Mouse (Mus musculus) neural tube, embryonic 15.5 days (tissue): ENCODE measurements around the gene Tnnt1. TPM values are rescaled to one million over a fixed set of nuclear protein-coding genes. Genes with fewer than 3 reads are reported as not detected.

ENCODE experiments used
- ATAC-seq: fragments of 200-750 bp; cut with Nextera tagmentation; 2 replicates; pipeline ENCODE4 v1.8.0; 2017; ENCODE audit warnings: mild to moderate bottlenecking, moderate TSS enrichment, moderate library complexity; ENCODE audit not compliant: low FRiP score
- H3K27ac ChIP-seq: fragments of 300-500 bp; sonication (generic); replicated peaks from 2 replicates; pipeline ENCODE4 v1.5.1; 2015; ENCODE audit warnings: mild to moderate bottlenecking, inconsistent platforms
- H3K27me3 ChIP-seq: fragments of 300-500 bp; sonication (generic); replicated peaks from 2 replicates; pipeline ENCODE4 v1.6.1; 2015; ENCODE audit warnings: inconsistent platforms
- H3K36me3 ChIP-seq: fragments of 300-500 bp; sonication (generic); 2 replicates; pipeline ENCODE4 v1.6.1; 2015; ENCODE audit warnings: inconsistent platforms
- H3K4me1 ChIP-seq: fragments of 300-500 bp; sonication (generic); 2 replicates; pipeline ENCODE4 v1.6.1; 2015; ENCODE audit warnings: inconsistent platforms
- H3K4me2 ChIP-seq: fragments of 300-500 bp; sonication (generic); 2 replicates; pipeline ENCODE4 v1.6.1; 2015; ENCODE audit warnings: inconsistent platforms, mild to moderate bottlenecking, moderate library complexity
- H3K4me3 ChIP-seq: fragments of 300-500 bp; sonication (generic); replicated peaks from 2 replicates; pipeline ENCODE4 v1.5.1; 2015; ENCODE audit warnings: mild to moderate bottlenecking, inconsistent platforms
- H3K9ac ChIP-seq: fragments of 300-500 bp; sonication (generic); replicated peaks from 2 replicates; pipeline ENCODE4 v1.6.1; 2015; ENCODE audit warnings: mild to moderate bottlenecking, inconsistent platforms
- H3K9me3 ChIP-seq: fragments of 300-500 bp; sonication (generic); replicated peaks from 2 replicates; pipeline ENCODE4 v1.6.1; 2016; ENCODE audit warnings: inconsistent platforms
- WGBS: fragments of 180-500 bp; shearing (Covaris S2); methylation state at CpG from one replicate; pipeline ENCODE4 v1.1.7; 2015; ENCODE audit warnings: mixed read lengths; 5-methylcytosine and 5-hydroxymethylcytosine counted together
- polyA plus RNA-seq: library from polyadenylated mRNA; unstranded; fragments of >200 nt; fragmentation: Nextera tagmentation; extraction: Ambion mirVana; gene quantifications from 2 replicates; pipeline ENCODE4 v1.2.1, GENCODE M21; 2015

Gene Tnnt1
- polyA plus RNA-seq, 1 experiment from 2014 or later, result 29.5 TPM

- Histone ChIP-seq H3K36me3 (no peaks in the 10 kb centered on the region), H3K27me3 (no peaks in the 10 kb centered on the region), H3K4me1 (peaks cover 37% of the 10 kb centered on the region), H3K9me3 (no peaks in the 10 kb centered on the region), H3K9ac (no peak overlapping the region), H3K4me3 (0 out of 2 replicates have a peak overlapping the region, but pooled peaks have one; percentile 64), H3K27ac (no peak overlapping the region), H3K4me2 (peak overlapping the region; percentile 72)
- 80% methylated on average over 4 of the region's 4 CpGs for WGBS
- no peak for ATAC-seq
These were observed 13.1 kb downstream of the Tnnt1 start for GRCm38 (mm10) chr7:4503100-4503499.

DNA sequence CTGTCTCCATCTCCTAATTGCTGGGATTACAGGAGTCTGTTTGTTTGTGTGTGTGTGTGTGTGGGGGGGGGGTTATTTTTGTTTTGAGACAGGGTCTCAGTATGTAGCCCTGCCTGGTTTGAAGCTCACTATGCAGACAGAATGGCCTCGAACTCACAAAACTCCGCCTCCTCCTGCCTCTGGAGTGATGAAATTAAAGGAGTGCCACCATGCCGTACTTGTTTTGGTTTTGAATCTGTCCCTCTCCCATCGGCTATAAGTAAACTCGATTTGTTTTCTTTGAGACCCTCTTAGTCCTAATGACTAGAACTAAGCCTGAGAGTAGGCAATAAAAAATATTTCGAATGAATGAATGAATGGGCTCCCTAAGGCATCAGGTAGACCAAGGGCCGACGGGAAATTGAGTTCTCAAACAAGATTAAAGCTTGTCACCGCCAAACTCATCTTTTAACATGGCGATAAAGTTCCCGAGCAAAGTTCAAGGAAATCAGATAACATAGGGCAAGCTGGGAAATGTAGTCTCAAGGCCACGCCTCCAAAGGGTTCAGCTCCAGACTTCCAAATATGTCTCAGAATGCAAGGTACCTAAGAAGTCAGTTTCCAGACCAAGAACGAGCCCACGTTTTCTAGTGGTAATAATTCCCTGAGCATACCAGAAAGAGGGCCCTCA lies 13.6 kb downstream of the Tnnt1 start:
- Histone ChIP-seq H3K27ac (peak overlapping the region; percentile 91), H3K9ac (peak overlapping the region; percentile 75), H3K36me3 (0 out of 2 replicates have a peak, but pooled peaks cover under 1% of the 10 kb centered on the region), H3K9me3 (no peaks in the 10 kb centered on the region), H3K27me3 (no peaks in the 10 kb centered on the region), H3K4me2 (peak overlapping the region; percentile 72), H3K4me1 (peaks cover 41% of the 10 kb centered on the region), H3K4me3 (peak overlapping the region; percentile 64)
- 10% methylated on average over 14 of the region's 14 CpGs for WGBS
- ATAC-seq, result peak; percentile 9; the same call in 1 of the 2 replicates

DNA sequence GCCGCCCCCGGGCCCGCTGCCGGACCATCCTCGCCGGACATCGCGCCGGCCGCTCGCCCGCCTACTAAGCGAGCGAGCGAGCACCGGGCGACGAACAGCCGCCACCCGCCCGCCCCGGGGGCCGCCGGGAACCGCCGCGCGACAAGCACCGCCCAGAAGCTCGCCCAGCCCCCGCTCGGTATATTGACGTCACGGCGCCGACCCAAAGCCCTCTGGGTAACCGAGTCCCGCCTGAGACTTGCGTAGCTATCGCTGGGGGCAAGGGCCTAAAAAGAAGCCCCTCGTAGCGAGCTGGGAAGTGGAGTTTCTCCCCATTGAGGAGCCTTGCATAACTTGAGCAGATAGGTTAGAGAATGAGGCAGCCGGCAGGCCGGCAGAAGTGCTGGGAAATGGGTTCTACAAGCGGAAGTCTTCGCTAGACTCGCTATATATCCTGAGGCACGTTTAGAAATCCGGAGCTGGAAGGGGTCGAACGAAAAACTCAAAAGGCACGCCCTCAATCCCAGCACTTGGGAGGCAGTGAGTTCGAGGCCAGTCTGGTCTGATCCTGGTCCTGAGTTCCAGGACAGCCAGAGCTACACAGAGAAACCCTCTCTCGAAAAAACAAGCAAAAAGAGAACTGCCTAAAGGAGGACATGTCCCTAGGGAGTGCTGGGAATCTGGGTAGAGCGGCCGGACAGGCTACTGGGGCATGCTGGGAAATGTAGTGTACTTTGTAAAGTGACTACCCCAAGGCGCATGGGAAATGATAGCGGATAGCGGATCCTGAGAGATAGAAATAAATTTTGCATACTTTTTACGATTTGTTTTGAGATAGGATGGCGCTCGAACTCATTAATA lies 14.4 kb downstream of the Tnnt1 start, which contains the start of gene Ppp1r12c:
Gene Ppp1r12c, minus strand, starts transcription at position 123 of the 840 bp plus-strand sequence.
- peak; percentile 94 for ATAC-seq
- H3K36me3 ChIP-seq, result peaks cover 9% of the 10 kb centered on the region; the same call in 1 of the 2 replicates
- H3K27ac ChIP-seq, result peak within 1 kb of the TSS; percentile 91
- no peaks in the 10 kb centered on the region for H3K27me3 ChIP-seq
- H3K4me1 ChIP-seq, result peaks cover 45% of the 10 kb centered on the region
- H3K4me2 ChIP-seq, result peak within 1 kb of the TSS; percentile 72
- H3K4me3 ChIP-seq, result peak within 1 kb of the TSS; percentile 64
- WGBS, result under 1% methylated on average over 56 of the region's 62 CpGs
- peak within 1 kb of the TSS; percentile 75 for H3K9ac ChIP-seq
- no peaks in the 10 kb centered on the region for H3K9me3 ChIP-seq

GRCm38 (mm10) chr7:4500892-4501471 lies 15.2 kb downstream of the Tnnt1 start:
- Histone ChIP-seq H3K9me3 (no peaks in the 10 kb centered on the region), H3K27me3 (no peaks in the 10 kb centered on the region), H3K9ac (peak overlapping the region; percentile 75), H3K36me3 (peaks cover 15% of the 10 kb centered on the region; the same call in 1 of the 2 replicates), H3K4me1 (peaks cover 45% of the 10 kb centered on the region), H3K4me2 (peak overlapping the region; percentile 72), H3K27ac (peak overlapping the region; percentile 91), H3K4me3 (peak overlapping the region; percentile 64)
- WGBS, result under 1% methylated on average over 49 of the region's 52 CpGs
- ATAC-seq, result peak; percentile 49

DNA sequence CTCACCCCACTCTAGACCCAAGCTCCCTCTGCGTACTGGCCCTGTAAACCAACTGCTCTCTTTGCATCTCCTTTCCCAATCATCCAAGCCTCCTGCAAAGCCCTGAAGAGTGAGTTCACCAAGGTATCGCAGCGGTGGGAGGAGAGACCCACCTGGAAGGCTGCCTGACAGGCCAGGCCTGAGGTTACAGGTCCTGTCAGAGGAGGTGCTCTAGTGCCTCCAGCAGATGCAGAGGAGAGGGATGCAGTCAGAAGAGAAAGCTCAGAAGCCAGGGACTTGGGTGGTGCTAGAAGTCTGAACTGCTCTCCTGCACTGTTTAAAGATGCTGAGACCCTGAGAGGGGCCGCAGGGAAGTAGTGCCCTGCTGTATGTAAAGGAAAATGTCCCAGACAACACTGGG lies 17.1 kb downstream of the Tnnt1 start:
- Histone ChIP-seq H3K4me1 (peaks cover 45% of the 10 kb centered on the region), H3K36me3 (peaks cover 35% of the 10 kb centered on the region), H3K9ac (peak overlapping the region; percentile 21), H3K27me3 (no peaks in the 10 kb centered on the region), H3K4me3 (no peak overlapping the region), H3K27ac (no peak overlapping the region), H3K9me3 (no peaks in the 10 kb centered on the region), H3K4me2 (peak overlapping the region; percentile 72)
- 89% methylated on average over 4 of the region's 4 CpGs for whole genome bisulfite sequencing
- ATAC-seq, result no peak

- H3K27ac ChIP-seq, result peak overlapping the region; percentile 58
- peaks cover 45% of the 10 kb centered on the region for H3K4me1 ChIP-seq
- H3K4me3 ChIP-seq, result no peak overlapping the region; the same call in 1 of the 2 replicates
- no peaks in the 10 kb centered on the region for H3K27me3 ChIP-seq
- peaks cover 38% of the 10 kb centered on the region for H3K36me3 ChIP-seq
- peak overlapping the region; percentile 72 for H3K4me2 ChIP-seq
- WGBS, result 5% methylated on average over 9 of the region's 9 CpGs
- H3K9ac ChIP-seq, result peak overlapping the region; percentile 28; the same call in 1 of the 2 replicates
- ATAC-seq, result no peak
- H3K9me3 ChIP-seq, result no peaks in the 10 kb centered on the region
These were observed 17.9 kb downstream of the Tnnt1 start for GRCm38 (mm10) chr7:4498251-4498650.

DNA sequence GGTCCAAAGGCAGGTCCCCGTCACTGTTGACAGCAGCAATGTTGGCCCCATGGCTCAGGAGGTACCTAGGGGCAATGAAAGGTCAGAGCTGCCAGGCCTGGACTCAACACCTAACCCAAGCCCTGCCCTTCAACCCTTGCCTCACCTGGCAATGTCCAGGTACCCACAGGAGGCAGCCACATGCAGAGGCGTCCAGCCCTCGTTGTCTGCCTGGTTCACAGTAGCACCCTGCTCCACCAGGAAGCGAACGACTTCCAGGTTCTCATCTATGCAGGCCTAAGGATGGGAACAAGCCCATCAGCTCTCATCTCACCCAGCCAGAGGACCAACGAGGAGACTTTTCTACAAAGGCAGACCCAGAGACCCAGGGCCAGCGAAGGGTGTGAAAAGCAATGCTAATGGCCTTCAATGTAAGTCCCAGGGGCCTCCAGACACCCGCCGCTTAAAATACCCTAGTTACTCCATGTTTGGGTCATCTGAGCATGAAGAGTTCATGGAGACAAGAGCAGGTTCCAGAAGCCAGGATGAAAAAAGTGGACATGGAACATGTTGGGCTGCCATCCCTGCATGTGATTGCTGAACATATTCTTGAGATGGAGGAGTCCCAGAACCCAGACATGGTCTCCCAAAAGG lies 18.8 kb downstream of the Tnnt1 start:
- Histone ChIP-seq H3K27me3 (no peaks in the 10 kb centered on the region), H3K9me3 (no peaks in the 10 kb centered on the region), H3K4me3 (no peak overlapping the region), H3K9ac (no peak overlapping the region), H3K4me2 (no peak overlapping the region), H3K4me1 (peaks cover 45% of the 10 kb centered on the region), H3K27ac (0 out of 2 replicates have a peak overlapping the region, but pooled peaks have one; percentile 58), H3K36me3 (peaks cover 43% of the 10 kb centered on the region)
- 90% methylated on average over 9 of the region's 9 CpGs for WGBS
- ATAC-seq, result no peak

DNA sequence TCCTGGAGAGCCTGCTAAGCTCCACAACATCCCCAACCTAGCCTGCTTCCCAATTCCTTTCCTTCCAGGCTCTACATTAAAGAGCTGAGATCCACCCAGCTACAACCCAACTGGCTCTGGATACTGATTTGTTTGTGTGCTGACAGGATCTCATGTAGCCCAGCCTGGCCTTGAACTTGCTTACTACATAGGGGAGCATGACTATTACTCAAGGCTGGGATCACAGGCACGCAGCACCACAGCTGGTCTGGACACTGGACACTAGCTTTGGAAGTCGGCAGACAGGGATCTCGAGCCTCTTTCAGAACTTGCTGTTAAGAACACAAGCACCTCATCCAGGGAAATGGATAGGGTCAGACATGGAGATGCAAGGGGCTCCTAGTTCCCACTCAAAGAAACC lies 19.7 kb downstream of the Tnnt1 start:
- Histone ChIP-seq H3K4me2 (no peak overlapping the region), H3K36me3 (peaks cover 43% of the 10 kb centered on the region), H3K9me3 (no peaks in the 10 kb centered on the region), H3K4me1 (peaks cover 43% of the 10 kb centered on the region), H3K9ac (no peak overlapping the region), H3K27ac (no peak overlapping the region), H3K4me3 (no peak overlapping the region), H3K27me3 (no peaks in the 10 kb centered on the region)
- ATAC-seq, result no peak
- WGBS, result 95% methylated on average over 3 of the region's 3 CpGs

DNA sequence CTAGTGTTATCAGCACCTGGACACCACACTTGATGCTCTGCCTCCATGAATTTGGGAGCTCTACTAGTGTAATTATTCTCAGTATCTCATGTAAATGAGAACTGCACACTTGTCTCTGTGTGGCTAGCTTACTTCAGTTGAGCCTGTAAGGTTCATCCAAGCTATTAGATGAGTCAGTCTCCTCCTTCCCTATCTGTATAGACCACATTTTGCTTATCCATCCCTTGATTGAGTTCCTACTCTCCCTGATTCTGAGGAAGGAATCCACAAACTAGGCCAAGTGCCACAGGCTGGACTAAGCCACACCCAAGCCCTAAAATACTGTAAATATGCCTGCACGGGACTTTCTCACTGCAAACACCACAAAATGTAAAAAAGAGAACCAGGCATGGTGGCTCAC lies 22.2 kb downstream of the Tnnt1 start:
- H3K4me2 ChIP-seq, result no peak overlapping the region
- no peak overlapping the region for H3K4me3 ChIP-seq
- WGBS, result 86% methylated on average over 1 of the region's 1 CpGs
- no peaks in the 10 kb centered on the region for H3K9me3 ChIP-seq
- ATAC-seq, result no peak
- peaks cover 52% of the 10 kb centered on the region for H3K36me3 ChIP-seq
- H3K4me1 ChIP-seq, result peaks cover 27% of the 10 kb centered on the region
- H3K27ac ChIP-seq, result no peak overlapping the region
- no peaks in the 10 kb centered on the region for H3K27me3 ChIP-seq
- no peak overlapping the region for H3K9ac ChIP-seq

GRCm38 (mm10) chr7:4492284-4493224 lies 23.6 kb downstream of the Tnnt1 start:
- no peak for ATAC-seq
- H3K36me3 ChIP-seq, result peaks cover 59% of the 10 kb centered on the region
- no peaks in the 10 kb centered on the region for H3K9me3 ChIP-seq

More at GRCm38 (mm10) chr7:4492284-4493224, 23.6 kb downstream of the Tnnt1 start:
- H3K4me2 ChIP-seq, result no peak overlapping the region
- no peak overlapping the region for H3K9ac ChIP-seq
- H3K27ac ChIP-seq, result no peak overlapping the region
- H3K4me1 ChIP-seq, result peaks cover 14% of the 10 kb centered on the region
- WGBS, result 84% methylated on average over 13 of the region's 13 CpGs
- H3K27me3 ChIP-seq, result no peaks in the 10 kb centered on the region
- H3K4me3 ChIP-seq, result no peak overlapping the region
